Comparison of ENCODE assay signal across 8 mouse cellular contexts in genomic region chr16:16897056-16897584, GRCm38 (mm10). TPM values are rescaled to one million over a fixed set of nuclear protein-coding genes. Genes with fewer than 3 reads are reported as not detected.
DNase-seq lines count a peak whose midpoint lies in the region; ATAC-seq and TF ChIP-seq lines count a peak whose summit lies in the region.

No protein-coding gene starts in this region.

- DNase-seq in CD4-positive, CD25-positive, alpha-beta regulatory T cell, adult 2 months (ENCODE audit: low read depth, low spot score), result peak; percentile 9
- no peak for DNase-seq in thymus, adult 2 months
- no peak for DNase-seq in thymus, postnatal 25 days
- no peak for DNase-seq in limb, embryonic 11.5 days (ENCODE audit: low spot score)
- DNase-seq in Muller cell, postnatal 12 days (ENCODE audit: inconsistent ontology term), result no peak
- no peak for DNase-seq in kidney, postnatal 25 days

- peak overlapping the region; percentile 30; the same call in 1 of the 2 replicates for H3K27ac ChIP-seq in thymus, adult 2 months (ENCODE audit: control insufficient read depth, insufficient read depth, low read length)
- H3K27ac ChIP-seq in limb, embryonic 11.5 days (replicated peaks; ENCODE audit: low read depth, low read length), result no peak overlapping the region
- H3K27ac ChIP-seq in small intestine, adult 2 months (ENCODE audit: insufficient read depth, low read depth, low read length), result peak overlapping the region; percentile 4

- TF ChIP-seq POLR2A in thymus, adult 2 months (IDR thresholded peaks at IDR 0.05; ENCODE audit: control insufficient read depth, extremely low read depth, insufficient read depth, low read length, poor library complexity), result no peak
- TF ChIP-seq POLR2A in small intestine, adult 2 months (IDR thresholded peaks at IDR 0.05; ENCODE audit: low read depth, low read length), result no peak

- peak overlapping the region; percentile 71 for H3K9ac ChIP-seq in limb, embryonic 11.5 days (ENCODE audit: low read length)

- H3K4me2 ChIP-seq in limb, embryonic 11.5 days (ENCODE audit: low read depth, severe bottlenecking), result peak overlapping the region; percentile 85

- no peak for ATAC-seq in CD4-positive, CD25-positive, alpha-beta regulatory T cell, adult 4 months
- no peak for ATAC-seq in limb, embryonic 11.5 days (ENCODE audit: insufficient number of reproducible peaks, low FRiP score, low TSS enrichment, low read depth)

- H3K4me1 ChIP-seq in thymus, adult 2 months (replicated peaks; ENCODE audit: control insufficient read depth, insufficient read depth, low read length), result peaks cover 11% of the 10 kb centered on the region
- H3K4me1 ChIP-seq in limb, embryonic 11.5 days (ENCODE audit: control insufficient read depth, insufficient read depth, low read length), result peaks cover 9% of the 10 kb centered on the region; the same call in 1 of the 2 replicates
- peaks cover 10% of the 10 kb centered on the region; the same call in 1 of the 2 replicates for H3K4me1 ChIP-seq in small intestine, adult 2 months (ENCODE audit: control insufficient read depth, insufficient read depth, insufficient read length, low read length)

- 29% methylated on average over 10 of the region's 10 CpGs for WGBS in thymus, adult 2 months
- WGBS in limb, embryonic 11.5 days, result 25% methylated on average over 10 of the region's 10 CpGs
- WGBS in small intestine, adult 2 months, result 24% methylated on average over 10 of the region's 10 CpGs

- no peaks in the 10 kb centered on the region for H3K27me3 ChIP-seq in thymus, adult 2 months (ENCODE audit: control insufficient read depth, insufficient read depth, low read length)
- no peaks in the 10 kb centered on the region for H3K27me3 ChIP-seq in limb, embryonic 11.5 days (ENCODE audit: control insufficient read depth, insufficient read depth, low read length)
- H3K27me3 ChIP-seq in small intestine, adult 2 months (ENCODE audit: control insufficient read depth, insufficient read depth, low read length), result no peaks in the 10 kb centered on the region

- peak overlapping the region; percentile 64 for H3K4me3 ChIP-seq in thymus, adult 2 months (ENCODE audit: control insufficient read depth, insufficient read depth, low read length)
- H3K4me3 ChIP-seq in limb, embryonic 11.5 days (ENCODE audit: low read depth, low read length), result peak overlapping the region; percentile 50
- H3K4me3 ChIP-seq in small intestine, adult 2 months (ENCODE audit: low read depth, low read length), result peak overlapping the region; percentile 71

- H3K9me3 ChIP-seq in limb, embryonic 11.5 days (ENCODE audit: control insufficient read depth, low read length), result no peaks in the 10 kb centered on the region

- H3K36me3 ChIP-seq in thymus, adult 2 months (ENCODE audit: control insufficient read depth, insufficient read depth, low read length), result 0 out of 2 replicates have a peak, but pooled peaks cover 3% of the 10 kb centered on the region
- peaks cover 3% of the 10 kb centered on the region; the same call in 1 of the 2 replicates for H3K36me3 ChIP-seq in limb, embryonic 11.5 days (ENCODE audit: control insufficient read depth, insufficient read depth, low read length)
- peaks cover 6% of the 10 kb centered on the region for H3K36me3 ChIP-seq in small intestine, adult 2 months (ENCODE audit: control insufficient read depth, insufficient read depth, low read length)

- TF ChIP-seq CTCF in thymus, adult 2 months (IDR thresholded peaks at IDR 0.05; ENCODE audit: borderline replicate concordance, control insufficient read depth, extremely low read depth, insufficient read depth, low read length, poor library complexity), result no peak
- TF ChIP-seq CTCF in small intestine, adult 2 months (IDR thresholded peaks at IDR 0.05; ENCODE audit: extremely low read depth, insufficient read length, insufficient replicate concordance, low read depth, low read length), result no peak

RNA-seq across cellular contexts. Expression of gene Ppm1f, which starts 0.9 kb away (rescaled TPM):
- polyA plus RNA-seq in CD4-positive, CD25-positive, alpha-beta regulatory T cell, adult 4 months (2017; shearing (Covaris generic)), result 10 to 100 TPM; 12.3 to 26.4 TPM
- 24.7 and 26.0 TPM in 2 replicates for polyA plus RNA-seq in thymus, adult 2 months (2012; rRNA removed)
- 26.5 and 31.0 TPM in 2 replicates for polyA plus RNA-seq in limb, embryonic 11.5 days (2014; fragmentation: Nextera tagmentation; extraction: Ambion mirVana)
- 2.0 and 2.3 TPM in 2 replicates for polyA plus RNA-seq in small intestine, adult 2 months (2012; rRNA removed)

RNA-seq across cellular contexts. Expression of gene Vpreb1, which starts 26.5 kb away (rescaled TPM):
- 1 to 10 TPM in 1 of 2 experiments, not detected in 1; 3.0 TPM for polyA plus RNA-seq in CD4-positive, CD25-positive, alpha-beta regulatory T cell, adult 4 months (2017; shearing (Covaris generic))
- 24.8 and 43.5 TPM in 2 replicates for polyA plus RNA-seq in thymus, adult 2 months (2012; rRNA removed)
- 3.8 TPM in 2 replicates for polyA plus RNA-seq in limb, embryonic 11.5 days (2014; fragmentation: Nextera tagmentation; extraction: Ambion mirVana)
- polyA plus RNA-seq in small intestine, adult 2 months (2012; rRNA removed), result 3.3 and 4.5 TPM in 2 replicates

RNA-seq across cellular contexts. Expression of gene Top3b, which starts 26.6 kb away (rescaled TPM):
- polyA plus RNA-seq in CD4-positive, CD25-positive, alpha-beta regulatory T cell, adult 4 months (2017; shearing (Covaris generic)), result 10 to 100 TPM; 54.8 to 75.6 TPM
- 101 and 104 TPM in 2 replicates for polyA plus RNA-seq in thymus, adult 2 months (2012; rRNA removed)
- 72.3 and 77.3 TPM in 2 replicates for polyA plus RNA-seq in limb, embryonic 11.5 days (2014; fragmentation: Nextera tagmentation; extraction: Ambion mirVana)
- 23.3 and 42.9 TPM in 2 replicates for polyA plus RNA-seq in small intestine, adult 2 months (2012; rRNA removed)

RNA-seq across cellular contexts. Expression of gene Igll1, which starts 33.3 kb away (rescaled TPM):
- not detected for polyA plus RNA-seq in CD4-positive, CD25-positive, alpha-beta regulatory T cell, adult 4 months (2017; shearing (Covaris generic))
- 0.61 and 0.93 TPM in 2 replicates for polyA plus RNA-seq in thymus, adult 2 months (2012; rRNA removed)
- polyA plus RNA-seq in limb, embryonic 11.5 days (2014; fragmentation: Nextera tagmentation; extraction: Ambion mirVana), result not detected in 2 replicates
- not detected in 2 replicates for polyA plus RNA-seq in small intestine, adult 2 months (2012; rRNA removed)
